Mouse (Mus musculus) small intestine, adult 10 weeks (tissue): ENCODE data around the gene Gm20828. TPM values are rescaled to one million over a fixed set of nuclear protein-coding genes. Genes with fewer than 3 reads are reported as not detected.

ENCODE experiments used
- polyA plus RNA-seq: library from polyadenylated mRNA; stranded (reverse); fragments of 350-450 nt; fragmentation: Illumina TruSeq; extraction: RNeasy Lipid Tissue Mini Kit (QIAGEN cat#74804); gene quantifications from one replicate; pipeline ENCODE4 v1.2.3, GENCODE M21; 2014; ENCODE audit warnings: low replicate concordance

Gene Gm20828
- not detected for polyA plus RNA-seq

GRCm38 (mm10) chrY:11199274-11199673 is at the start of gene Gm20828:
Gene Gm20828 (minus strand): TSS chrY:11199374.

